Mouse (Mus musculus): ENCODE results near the gene Dhps. TPM values are rescaled to one million over a fixed set of nuclear protein-coding genes. Genes with fewer than 3 reads are reported as not detected.
A peak's percentile ranks its signal among the peaks of the same experiment; 100 is the strongest.
"Not testable (repeated sequence)": the region's sequence is repeated elsewhere in the genome, so short reads cannot be mapped to it uniquely, and the experiment has no call there.

Gene Dhps
- total RNA-seq, 2 experiments from 2014 or later, result 31.6 to 35.1 TPM

- DNase-seq (ENCODE audit: low spot score), result peak; percentile 91
These were observed 11.5 kb upstream of the Dhps start, which contains the start of gene Fbxw9 for GRCm38 (mm10) chr8:85059879-85060616. Gene Fbxw9, plus strand, starts transcription at chr8:85060055.

GRCm38 (mm10) chr8:85062603-85063002 lies 9.0 kb upstream of the Dhps start:
- no peak for DNase-seq (ENCODE audit: low spot score)

- no peak for DNase-seq (ENCODE audit: low spot score)
These were observed 6.3 kb upstream of the Dhps start for GRCm38 (mm10) chr8:85065213-85065612.

GRCm38 (mm10) chr8:85067155-85067554 lies 4.4 kb upstream of the Dhps start:
- no peak for DNase-seq (ENCODE audit: low spot score)

GRCm38 (mm10) chr8:85067982-85068381 lies 3.6 kb upstream of the Dhps start, which contains the start of gene Gm5741:
Gene Gm5741, minus strand, starts transcription at chr8:85067982.
- DNase-seq (ENCODE audit: low spot score), result no peak

GRCm38 (mm10) chr8:85071041-85071440 lies 516 bp upstream of the Dhps start:
- no peak for DNase-seq (ENCODE audit: low spot score)

- no peak for DNase-seq (ENCODE audit: low spot score)
These were observed 890 bp downstream of the Dhps start for GRCm38 (mm10) chr8:85072364-85072929.

- no peak for DNase-seq (ENCODE audit: low spot score)
These were observed 1.6 kb downstream of the Dhps start for GRCm38 (mm10) chr8:85073041-85073612.

GRCm38 (mm10) chr8:85074167-85074566 lies 2.6 kb downstream of the Dhps start:
- DNase-seq (ENCODE audit: low spot score), result no peak

GRCm38 (mm10) chr8:85074617-85075016 lies 3.1 kb downstream of the Dhps start:
- no peak for DNase-seq (ENCODE audit: low spot score)

- no peak for DNase-seq (ENCODE audit: low spot score)
These were observed 4.4 kb downstream of the Dhps start for GRCm38 (mm10) chr8:85076001-85076400.

GRCm38 (mm10) chr8:85076993-85077392 lies 5.4 kb downstream of the Dhps start:
- DNase-seq (ENCODE audit: low spot score), result peak; percentile 84

GRCm38 (mm10) chr8:85080214-85080531 lies 8.6 kb downstream of the Dhps start:
- DNase-seq (ENCODE audit: low spot score), result no peak

- peak; percentile 52 for DNase-seq (ENCODE audit: low spot score)
These were observed 9.1 kb downstream of the Dhps start, which contains the start of gene Wdr83os for GRCm38 (mm10) chr8:85080532-85081215. Gene Wdr83os, plus strand, starts transcription at chr8:85080740.

GRCm38 (mm10) chr8:85081216-85081555 lies 9.6 kb downstream of the Dhps start, which contains the start of gene Wdr83:
Gene Wdr83, minus strand, starts transcription at chr8:85081306.
- no peak for DNase-seq (ENCODE audit: low spot score)

- DNase-seq (ENCODE audit: low spot score), result not testable (repeated sequence)
These were observed 10.6 kb downstream of the Dhps start for GRCm38 (mm10) chr8:85082169-85082568.

- peak; percentile 91 for DNase-seq (ENCODE audit: low spot score)
These were observed 11.7 kb downstream of the Dhps start, which contains the start of gene Man2b1 for GRCm38 (mm10) chr8:85083108-85083813. Gene Man2b1, plus strand, starts transcription at chr8:85083270.

- DNase-seq (ENCODE audit: low spot score), result no peak
These were observed 13.1 kb downstream of the Dhps start for GRCm38 (mm10) chr8:85084633-85085032.

GRCm38 (mm10) chr8:85086238-85086637 lies 14.7 kb downstream of the Dhps start:
- no peak for DNase-seq (ENCODE audit: low spot score)

- DNase-seq (ENCODE audit: low spot score), result no peak
These were observed 17.2 kb downstream of the Dhps start for GRCm38 (mm10) chr8:85088771-85089170.

- no peak for DNase-seq (ENCODE audit: low spot score)
These were observed 19.3 kb downstream of the Dhps start for GRCm38 (mm10) chr8:85090856-85091255.
